Comparison of ENCODE assay signal across 8 mouse cellular contexts in genomic region chr5:142723520-142724133, GRCm38 (mm10). TPM values are rescaled to one million over a fixed set of nuclear protein-coding genes. Genes with fewer than 3 reads are reported as not detected.
DNase-seq lines count a peak whose midpoint lies in the region; ATAC-seq and TF ChIP-seq lines count a peak whose summit lies in the region.

No protein-coding gene starts in this region.

- WGBS in bone marrow, adult 2 months, result 12% methylated on average over 7 of the region's 7 CpGs

- H3K36me3 ChIP-seq in G1E (replicated peaks), result peaks cover 6% of the 10 kb centered on the region

- H3K27ac ChIP-seq in bone marrow, adult 2 months (ENCODE audit: control insufficient read depth, insufficient read depth, low read depth, low read length, poor library complexity), result no peak overlapping the region
- no peak overlapping the region for H3K27ac ChIP-seq in embryonic fibroblast, embryonic 13.5 days (ENCODE audit: insufficient read depth, low read length)

- peak; percentile 45 for ATAC-seq in G1E (ENCODE audit: extremely low read depth, insufficient number of reproducible peaks, low FRiP score, poor library complexity, severe bottlenecking)

- intact Hi-C loops in heart, postnatal 10 days (cut with DNase I), result loop anchor here (1.0 kb wide), 2 partner anchors 119 to 154 kb away; no protein-coding TSS in a partner anchor

- no peaks in the 10 kb centered on the region for H3K9me3 ChIP-seq in G1E (replicated peaks)

- peaks cover 12% of the 10 kb centered on the region for H3K4me1 ChIP-seq in G1E (ENCODE audit: insufficient read depth, low read depth, low read length)
- no peaks in the 10 kb centered on the region for H3K4me1 ChIP-seq in bone marrow, adult 2 months (ENCODE audit: control insufficient read depth, insufficient read depth, low read length)
- H3K4me1 ChIP-seq in embryonic fibroblast, embryonic 13.5 days (ENCODE audit: control insufficient read depth, insufficient read depth, low read length), result no peaks in the 10 kb centered on the region

- H3K27me3 ChIP-seq in G1E (ENCODE audit: insufficient read depth, low read length), result peaks cover 27% of the 10 kb centered on the region

- peak; percentile 98 for TF ChIP-seq CTCF in G1E (IDR thresholded peaks at IDR 0.05; ENCODE audit: low read depth, low read length)
- TF ChIP-seq CTCF in bone marrow, adult 2 months (IDR thresholded peaks at IDR 0.05; ENCODE audit: control insufficient read depth, insufficient read depth, low read length), result peak; percentile 87
- peak; percentile 70; the same call in 1 of the 2 replicates for TF ChIP-seq CTCF in embryonic fibroblast, embryonic 13.5 days (IDR thresholded peaks at IDR 0.05; ENCODE audit: borderline replicate concordance, insufficient read depth, low read length)

- peak; percentile 79 for DNase-seq in G1E (ENCODE audit: low spot score)
- DNase-seq in heart, postnatal 10 days, result peak; percentile 59 to 70
- DNase-seq in kidney, postnatal 36 days, result peak; percentile 67 to 83
- DNase-seq in lung, postnatal 10 days, result peak; percentile 79
- DNase-seq in retina, postnatal 1 day, result peak; percentile 84
- DNase-seq in yolk sac, embryonic 10.5 days (ENCODE audit: low spot score), result peak; percentile 66

- peak overlapping the region; percentile 45; the same call in 1 of the 2 replicates for H3K4me3 ChIP-seq in G1E (ENCODE audit: low read depth, low read length)
- H3K4me3 ChIP-seq in bone marrow, adult 2 months (replicated peaks; ENCODE audit: control insufficient read depth, low read depth, low read length), result no peak overlapping the region
- H3K4me3 ChIP-seq in embryonic fibroblast, embryonic 13.5 days (ENCODE audit: insufficient read depth, low read length), result no peak overlapping the region

- no peak for TF ChIP-seq POLR2A in bone marrow, adult 2 months (IDR thresholded peaks at IDR 0.05; ENCODE audit: borderline replicate concordance, control insufficient read depth, low read depth, low read length)
- TF ChIP-seq POLR2A in embryonic fibroblast, embryonic 13.5 days (IDR thresholded peaks at IDR 0.05; ENCODE audit: low read depth, low read length), result no peak

RNA-seq across cellular contexts. Expression of gene Slc29a4, which starts 31.3 kb away (rescaled TPM):
- not detected in 2 replicates for total RNA-seq in G1E (2014; fragmentation: Nextera tagmentation)
- 0.05 TPM in 1 of 2 replicates, not detected in the other for total RNA-seq in G1E (2017)
- not detected in 2 replicates for polyA plus RNA-seq in G1E (2012)
- polyA plus RNA-seq in bone marrow, adult 2 months (2011; ENCODE audit: insufficient read depth, insufficient read length, low replicate concordance, missing spikeins), result not detected in 2 replicates
- polyA plus RNA-seq in embryonic fibroblast, embryonic 13.5 days (2011; ENCODE audit: insufficient read length, low read depth, missing spikeins), result 0.39 and 1.3 TPM in 2 replicates
- total RNA-seq in heart, postnatal 10 days (2021), result 1 to 10 TPM; 1.1 to 1.5 TPM
